Mouse (Mus musculus) bone marrow, adult 2 months (tissue): ENCODE results near the gene Gm29797.

Experiments
- CTCF ChIP-seq: fragments of 200-500 bp; IDR thresholded peaks from 2 replicates; pipeline ENCODE4 v1.5.1; 2011; ENCODE audit warnings: low read length, control low read depth; ENCODE audit not compliant: control insufficient read depth, insufficient read depth
- POLR2A ChIP-seq: fragments of 200-500 bp; IDR thresholded peaks from 2 replicates; pipeline ENCODE4 v1.6.1; 2011; ENCODE audit warnings: low read depth, mild to moderate bottlenecking, control low read depth, low read length, borderline replicate concordance; ENCODE audit not compliant: control insufficient read depth

DNA sequence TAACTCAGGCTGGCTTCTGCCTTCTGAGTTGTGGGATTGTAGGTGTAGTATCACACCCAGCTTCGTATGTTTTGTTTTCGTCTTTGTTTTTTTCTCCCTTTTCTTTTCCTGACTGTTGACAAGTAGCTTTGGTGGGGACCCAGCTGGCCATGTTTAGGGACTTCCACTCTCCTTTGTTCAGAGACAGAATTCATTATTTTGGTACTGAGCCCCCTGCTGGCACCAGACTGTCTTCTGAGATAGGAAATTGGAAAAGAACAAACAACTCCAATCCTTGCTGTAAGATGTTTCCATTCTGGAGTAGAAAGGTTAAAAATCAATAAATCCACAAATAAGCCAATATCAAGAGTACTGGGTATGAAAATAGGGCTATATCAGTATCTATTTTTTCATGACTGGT is 19.6 kb downstream of the Gm29797 start:
- TF ChIP-seq POLR2A (no peak), CTCF (no peak)
